Mouse (Mus musculus) right cerebral cortex, postnatal 10 days (tissue): Measurements from ENCODE around the gene Blcap.

ENCODE experiments used
- DNase-seq, 2 experiments: peaks; one replicate each; pipeline ENCODE4 v3.0.0; 2021; ENCODE audit warnings: low spot score in 2 of 2

Gene Blcap

DNA sequence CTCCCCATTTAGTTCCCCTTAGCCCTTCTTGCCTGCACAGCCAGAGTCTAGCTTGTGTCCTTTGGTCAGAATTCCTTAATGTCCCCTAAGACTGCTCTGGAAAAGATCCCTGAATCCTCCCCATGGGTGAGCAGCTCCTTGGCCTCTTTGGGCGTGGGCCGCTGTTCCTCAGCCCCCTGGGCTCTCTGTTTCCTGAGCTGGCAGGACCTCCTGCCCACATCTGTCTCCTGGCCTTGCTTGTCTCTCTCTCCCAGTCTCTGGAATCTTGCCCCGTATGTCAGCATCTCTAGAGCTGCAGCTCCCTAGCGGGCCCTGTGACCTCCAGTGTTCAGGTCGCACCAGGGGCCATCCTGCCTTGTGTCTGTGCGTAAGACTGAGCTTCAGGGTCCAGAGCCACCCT lies 51.6 kb downstream of the Blcap start:
- DNase-seq = no peak

DNA sequence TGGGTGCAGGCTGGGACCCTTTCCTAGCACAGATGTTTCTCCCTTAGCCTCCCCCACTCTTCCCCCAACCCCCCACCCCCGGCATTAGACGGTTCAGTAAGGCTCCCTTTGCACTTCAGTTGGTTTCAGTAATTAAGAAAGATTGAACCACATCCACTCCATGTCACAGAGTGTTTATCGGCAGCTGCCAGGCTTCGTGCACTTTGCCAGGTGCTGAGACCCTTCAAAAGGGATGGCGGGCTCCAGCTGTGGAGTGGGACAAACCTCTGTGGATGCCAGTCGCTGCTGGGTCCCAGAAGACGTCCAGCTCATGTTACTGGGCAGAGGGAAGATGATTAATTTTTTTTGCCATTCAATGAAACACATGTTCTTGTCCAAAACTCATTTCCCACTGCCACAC lies 52.6 kb downstream of the Blcap start:
- DNase-seq = no peak

DNA sequence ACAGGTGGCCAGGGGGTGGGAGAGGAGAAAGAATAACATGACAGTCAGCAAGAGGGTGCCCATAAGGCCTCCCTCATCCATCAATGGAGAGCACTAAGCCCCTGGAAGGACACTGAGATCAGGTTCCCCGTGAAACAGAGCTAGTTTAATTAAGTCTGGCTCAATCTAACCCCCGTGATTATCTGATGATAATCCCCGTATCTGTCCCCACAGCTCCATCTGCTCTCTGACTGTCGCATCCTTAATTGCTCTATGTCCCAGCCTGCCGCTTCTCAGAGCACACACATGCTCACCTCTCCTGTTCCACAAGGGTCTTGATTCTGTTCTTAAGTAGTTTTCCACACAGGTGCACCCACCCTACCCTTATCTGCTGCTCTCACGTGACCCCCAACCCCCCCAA lies 53.5 kb downstream of the Blcap start:
- DNase-seq = no peak

DNA sequence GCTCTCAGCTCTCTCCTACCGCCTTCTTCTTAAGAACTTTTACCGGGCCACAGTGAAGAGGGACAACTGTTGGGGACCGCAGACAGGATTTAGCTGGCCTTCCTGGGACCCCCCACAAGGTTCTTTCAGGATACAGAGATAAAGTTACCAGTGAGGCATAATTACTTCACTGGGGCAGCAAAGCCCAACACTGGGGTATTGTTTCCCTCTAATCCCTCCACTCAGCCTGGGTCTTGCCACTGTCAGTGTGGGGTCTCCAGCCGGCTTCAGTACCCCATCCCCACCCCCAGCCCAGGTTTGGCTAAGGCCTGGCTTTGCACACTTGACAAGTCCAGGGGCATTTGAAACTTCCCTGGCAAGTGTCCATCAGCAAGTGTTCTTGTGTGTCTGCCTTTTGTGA lies 56.7 kb downstream of the Blcap start:
- DNase-seq = no peak

DNA sequence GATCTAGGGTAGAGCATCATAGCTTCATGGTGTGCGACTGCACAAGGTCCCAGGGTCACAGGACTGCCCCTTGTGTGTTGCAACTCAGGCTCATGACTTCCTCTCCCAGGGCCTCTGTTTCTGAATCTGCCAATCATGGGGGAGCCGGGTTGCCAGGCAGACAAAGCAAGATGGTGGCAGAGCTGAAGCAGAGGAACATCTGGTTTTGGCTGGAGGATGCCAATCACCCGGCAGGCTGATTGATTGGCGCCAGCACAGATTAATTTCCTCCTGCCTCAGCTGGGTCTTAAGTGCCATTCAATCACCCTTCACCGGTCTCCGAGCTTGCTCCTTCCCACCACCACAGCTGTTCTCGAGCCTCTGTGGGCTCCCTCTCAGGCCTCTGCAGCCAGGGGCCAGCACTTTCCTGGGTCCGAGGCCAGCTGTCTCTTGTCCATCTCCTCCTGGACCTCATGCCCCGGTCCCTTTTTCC lies 57.3 kb downstream of the Blcap start:
- no peak for DNase-seq

DNA sequence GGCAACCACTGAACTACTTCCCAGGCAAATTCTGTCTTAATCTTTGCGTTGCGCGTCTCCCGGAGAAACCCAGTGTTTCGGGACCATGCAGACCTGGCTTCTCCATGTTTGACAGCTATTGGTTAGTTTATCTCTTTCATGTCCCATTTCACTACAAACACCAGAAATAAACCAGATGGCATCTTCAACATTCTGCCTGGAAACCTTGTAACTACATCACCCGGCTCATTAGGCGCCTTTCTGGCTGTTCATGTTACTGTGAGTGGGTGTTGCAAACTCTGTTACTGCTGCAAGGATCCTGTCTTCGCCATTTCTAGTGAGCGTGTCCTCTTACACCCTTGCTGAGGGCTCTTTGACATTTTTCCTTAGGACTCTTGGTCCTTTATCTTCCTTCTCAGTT lies 58.2 kb downstream of the Blcap start:
- no peak for DNase-seq

DNA sequence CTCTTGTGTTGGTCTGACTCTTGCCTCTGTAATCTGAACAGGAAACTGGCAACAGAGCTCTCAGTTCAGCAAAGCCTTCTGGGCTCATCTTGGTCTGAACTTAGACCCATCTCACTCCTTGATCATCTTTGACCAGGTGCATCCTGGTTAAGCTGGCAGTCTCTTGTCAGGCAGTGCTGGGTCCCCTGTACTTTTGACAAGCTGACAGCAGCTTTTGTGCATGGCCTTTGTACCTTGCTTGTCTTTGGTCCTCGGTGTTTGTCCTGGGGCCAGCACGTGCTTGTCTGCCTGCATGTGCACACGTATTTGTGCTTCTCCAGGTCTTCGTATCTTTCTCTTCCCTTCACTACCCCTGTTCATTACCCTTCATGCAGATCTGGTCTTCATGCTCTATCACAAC lies 61.0 kb downstream of the Blcap start:
- no peak for DNase-seq

DNA sequence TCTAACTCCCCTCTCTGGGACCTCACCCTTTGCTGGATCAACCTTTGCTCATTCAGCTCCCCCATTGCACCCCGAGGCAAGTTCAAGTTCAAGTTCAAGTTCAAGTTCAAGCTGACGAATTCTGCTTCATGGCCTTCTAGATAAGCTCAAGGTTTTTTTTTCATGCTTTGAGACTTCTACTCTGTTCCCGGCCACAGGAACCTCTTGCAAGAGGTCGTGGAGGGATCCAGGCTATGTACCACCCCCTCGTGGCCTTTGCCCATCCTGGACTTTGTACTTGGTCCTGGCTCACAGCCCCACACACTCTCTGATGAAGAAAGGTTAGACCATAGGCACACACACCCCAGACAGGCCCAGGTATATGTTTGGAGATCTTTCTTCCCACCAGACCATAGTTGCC lies 61.9 kb downstream of the Blcap start:
- no peak for DNase-seq

DNA sequence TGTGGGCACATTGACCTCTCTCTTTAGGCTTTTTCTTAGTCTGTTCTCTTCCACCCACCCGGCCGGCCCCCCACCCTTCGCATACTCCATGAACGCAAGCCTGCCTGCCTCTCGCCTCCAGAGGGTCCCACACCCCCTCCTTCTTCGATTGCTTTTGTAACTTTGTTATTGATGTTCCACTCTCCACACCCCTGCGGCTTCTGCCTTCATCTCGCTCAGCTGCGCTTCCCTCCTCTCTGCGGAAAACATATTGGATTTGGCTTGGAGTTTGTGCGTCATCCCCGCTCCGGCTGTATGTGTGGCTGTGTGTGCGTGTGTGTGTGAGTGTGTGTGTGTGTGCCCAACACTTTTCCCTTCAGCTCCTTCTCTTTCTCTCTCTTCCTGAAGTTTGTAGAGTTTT lies 64.3 kb downstream of the Blcap start:
- DNase-seq = peak; percentile 87 to 88
